Mouse (Mus musculus): ENCODE measurements around the gene Slc30a3. TPM values are rescaled to one million over a fixed set of nuclear protein-coding genes. Genes with fewer than 3 reads are reported as not detected.

The Slc30a3 gene
- polyA plus RNA-seq, 1 experiment = 0.71 TPM

DNA sequence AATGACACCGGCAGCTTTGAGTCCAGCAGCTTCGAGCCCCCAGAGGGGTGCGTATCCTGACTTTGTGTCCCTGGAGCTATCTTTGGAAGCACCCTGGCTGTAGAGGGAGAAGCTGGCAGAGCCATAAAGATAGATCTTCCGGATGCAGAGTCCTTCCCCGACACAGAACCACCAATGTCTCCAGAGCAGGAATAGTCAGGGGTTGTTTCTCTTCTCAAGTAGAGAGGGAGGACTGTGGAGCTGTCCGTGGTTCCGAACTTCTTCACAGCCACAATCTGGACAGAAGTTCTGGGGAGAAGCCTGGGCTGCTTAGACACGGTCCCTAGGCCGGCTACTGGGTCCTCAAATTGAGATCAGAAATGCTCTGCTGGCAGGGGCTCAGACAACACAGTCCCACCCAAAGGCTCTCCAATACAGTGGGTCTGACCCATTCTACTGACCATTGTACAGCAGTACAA lies 31.0 kb upstream of the Slc30a3 start:
- H3K79me2 ChIP-seq (ENCODE audit: control insufficient read depth, insufficient read depth) = no peaks in the 10 kb centered on the region
- no peak overlapping the region for H3ac ChIP-seq (ENCODE audit: control insufficient read depth, insufficient read length, low read depth)
- no peak for TF ChIP-seq MYOD1 (IDR thresholded peaks at IDR 0.05; ENCODE audit: control insufficient read depth, insufficient read length, low read depth)
- no peaks in the 10 kb centered on the region for H3K79me3 ChIP-seq (ENCODE audit: low read depth)
- H3K4me3 ChIP-seq (ENCODE audit: insufficient read depth, poor library complexity, severe bottlenecking) = no peak overlapping the region
- H3K36me3 ChIP-seq (ENCODE audit: control insufficient read depth, insufficient read depth) = no peaks in the 10 kb centered on the region
- peaks cover 24% of the 10 kb centered on the region for H3K27me3 ChIP-seq (ENCODE audit: control insufficient read depth, insufficient read depth, insufficient read length)

DNA sequence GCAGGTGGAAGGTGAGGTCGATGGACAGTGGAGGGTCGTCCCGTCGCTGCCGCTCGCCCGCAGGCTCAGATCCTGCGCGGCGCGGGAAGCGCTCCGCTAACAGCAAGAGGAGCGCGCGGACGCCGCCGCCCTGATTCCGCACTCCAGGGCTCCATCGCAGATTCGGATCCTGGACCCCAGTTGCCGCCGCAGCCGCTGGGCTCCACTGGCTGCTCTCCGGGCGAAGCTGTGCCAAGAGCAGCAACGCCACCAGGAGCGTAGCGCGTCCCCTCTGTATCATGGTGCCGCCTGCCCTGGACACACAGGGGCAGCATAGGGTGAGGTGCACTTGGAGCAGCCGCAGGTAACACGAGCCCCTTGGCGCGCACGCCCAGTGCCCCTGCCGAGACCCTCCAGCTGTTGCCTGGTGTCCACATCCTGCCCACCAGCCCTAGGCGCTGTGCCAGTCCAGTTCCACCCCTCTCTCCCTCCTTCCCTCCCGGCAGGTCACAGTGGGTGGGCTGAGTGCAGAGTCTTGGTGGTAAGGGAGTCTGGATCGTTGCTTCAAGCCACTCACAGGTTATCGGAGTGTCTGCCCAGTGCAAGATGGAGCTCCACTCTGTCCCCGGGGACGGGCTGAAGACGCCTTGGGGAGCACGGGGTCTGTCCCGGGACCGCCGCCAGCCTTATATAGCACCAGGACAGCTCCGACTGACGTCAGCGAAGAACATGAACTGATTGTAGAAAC lies 30.4 kb upstream of the Slc30a3 start, which contains the start of gene Ucn:
Gene Ucn (minus strand): TSS at position 589 of the 727 bp plus-strand sequence.
- H3K79me2 ChIP-seq (ENCODE audit: control insufficient read depth, insufficient read depth) = no peaks in the 10 kb centered on the region
- H3K79me3 ChIP-seq (ENCODE audit: low read depth) = no peaks in the 10 kb centered on the region
- no peak within 1 kb of the TSS for H3ac ChIP-seq (ENCODE audit: control insufficient read depth, insufficient read length, low read depth)
- TF ChIP-seq MAX (IDR thresholded peaks at IDR 0.05) (no peak), CTCF (IDR thresholded peaks at IDR 0.05; ENCODE audit: control insufficient read depth, insufficient read depth, insufficient read length) (no peak), MYOG (IDR thresholded peaks at IDR 0.05; ENCODE audit: control insufficient read depth, extremely low read depth, insufficient read length) (no peak), MYOD1 (IDR thresholded peaks at IDR 0.05; ENCODE audit: control insufficient read depth, insufficient read length, low read depth) (no peak), CEBPB (IDR thresholded peaks at IDR 0.05; ENCODE audit: low read depth) (no peak), FOSL1 (IDR thresholded peaks at IDR 0.05; ENCODE audit: insufficient read depth, low read length, poor library complexity, severe bottlenecking) (no peak), USF1 (IDR thresholded peaks at IDR 0.05; ENCODE audit: low read depth) (no peak)
- H3K27me3 ChIP-seq (ENCODE audit: control insufficient read depth, insufficient read depth, insufficient read length) = peaks cover 24% of the 10 kb centered on the region
- no peaks in the 10 kb centered on the region for H3K36me3 ChIP-seq (ENCODE audit: control insufficient read depth, insufficient read depth)
- H3K4me3 ChIP-seq (ENCODE audit: insufficient read depth, poor library complexity, severe bottlenecking) = no peak within 1 kb of the TSS

DNA sequence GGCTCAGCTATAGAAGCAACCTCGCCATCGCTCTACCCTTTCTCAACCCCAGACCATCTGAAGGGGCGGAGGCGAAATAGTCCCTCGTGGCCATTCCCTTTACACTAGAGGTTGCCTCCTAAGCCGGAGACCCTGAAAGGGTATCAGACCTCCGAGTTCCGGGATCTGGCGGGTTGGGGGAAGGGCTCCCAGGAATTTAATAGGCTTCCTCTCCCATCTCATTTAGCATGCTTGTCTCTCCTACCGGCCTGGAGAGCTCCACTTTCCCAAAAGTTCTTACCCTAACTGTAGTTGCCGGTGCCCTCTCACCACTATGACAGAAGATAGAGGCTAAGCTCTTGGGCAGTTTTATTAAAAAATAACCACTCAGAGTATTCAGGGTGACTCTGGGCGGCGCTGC lies 29.6 kb upstream of the Slc30a3 start:
- no peaks in the 10 kb centered on the region for H3K36me3 ChIP-seq (ENCODE audit: control insufficient read depth, insufficient read depth)
- TF ChIP-seq MAX (IDR thresholded peaks at IDR 0.05) (no peak), USF1 (IDR thresholded peaks at IDR 0.05; ENCODE audit: low read depth) (no peak), MYOG (IDR thresholded peaks at IDR 0.05; ENCODE audit: control insufficient read depth, extremely low read depth, insufficient read length) (no peak), CTCF (IDR thresholded peaks at IDR 0.05; ENCODE audit: control insufficient read depth, insufficient read depth, insufficient read length) (no peak), MYOD1 (IDR thresholded peaks at IDR 0.05; ENCODE audit: control insufficient read depth, insufficient read length, low read depth) (no peak), FOSL1 (IDR thresholded peaks at IDR 0.05; ENCODE audit: insufficient read depth, low read length, poor library complexity, severe bottlenecking) (no peak), CEBPB (IDR thresholded peaks at IDR 0.05; ENCODE audit: low read depth) (no peak)
- H3ac ChIP-seq (ENCODE audit: control insufficient read depth, insufficient read length, low read depth) = no peak overlapping the region
- no peaks in the 10 kb centered on the region for H3K79me2 ChIP-seq (ENCODE audit: control insufficient read depth, insufficient read depth)
- H3K79me3 ChIP-seq (ENCODE audit: low read depth) = no peaks in the 10 kb centered on the region
- H3K4me3 ChIP-seq (ENCODE audit: insufficient read depth, poor library complexity, severe bottlenecking) = no peak overlapping the region
- H3K27me3 ChIP-seq (ENCODE audit: control insufficient read depth, insufficient read depth, insufficient read length) = peaks cover 24% of the 10 kb centered on the region

DNA sequence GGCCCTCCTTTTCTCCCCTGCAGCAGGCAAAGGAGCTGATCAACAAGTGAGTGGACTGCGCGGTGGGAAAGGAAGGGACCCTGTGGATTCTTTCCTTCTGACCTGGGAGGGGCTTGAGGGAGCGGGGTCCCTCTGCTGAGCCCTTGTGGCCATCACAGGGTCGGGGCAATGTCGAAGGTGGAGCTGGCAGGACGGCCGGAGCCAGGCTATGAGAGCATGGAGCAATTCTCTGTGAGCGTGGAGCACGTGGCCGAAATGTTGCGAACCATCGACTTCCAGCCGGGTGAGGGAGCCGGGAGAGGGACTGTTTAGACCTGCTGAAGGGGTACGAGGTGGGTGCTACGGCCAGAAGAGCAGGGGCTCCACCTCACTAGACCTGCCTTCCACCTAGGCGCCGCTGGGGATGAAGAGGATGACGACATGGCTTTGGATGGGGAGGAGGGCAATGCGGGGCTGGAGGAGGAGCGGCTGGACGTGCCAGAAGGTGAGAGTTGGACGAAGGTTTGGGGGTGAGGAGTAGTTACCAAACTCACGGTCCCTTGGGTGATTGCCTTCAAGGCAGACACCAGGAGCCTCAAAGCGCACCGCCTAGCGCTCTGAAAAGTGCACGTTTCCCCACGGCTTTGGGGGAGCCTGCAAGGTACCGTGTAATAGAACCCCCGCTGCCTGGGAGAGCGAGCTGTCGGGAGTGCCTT lies 28.8 kb upstream of the Slc30a3 start:
- Histone ChIP-seq H3K27me3 (ENCODE audit: control insufficient read depth, insufficient read depth, insufficient read length) (peaks cover 27% of the 10 kb centered on the region), H3K36me3 (ENCODE audit: control insufficient read depth, insufficient read depth) (no peaks in the 10 kb centered on the region), H3K4me3 (ENCODE audit: insufficient read depth, poor library complexity, severe bottlenecking) (no peak overlapping the region), H3K79me2 (ENCODE audit: control insufficient read depth, insufficient read depth) (no peaks in the 10 kb centered on the region), H3K79me3 (ENCODE audit: low read depth) (no peaks in the 10 kb centered on the region), H3ac (ENCODE audit: control insufficient read depth, insufficient read length, low read depth) (no peak overlapping the region)
- no peak for TF ChIP-seq MYOD1 (IDR thresholded peaks at IDR 0.05; ENCODE audit: control insufficient read depth, insufficient read length, low read depth)
- TF ChIP-seq MAX (IDR thresholded peaks at IDR 0.05) = no peak
- TF ChIP-seq CEBPB (IDR thresholded peaks at IDR 0.05; ENCODE audit: low read depth) = no peak
- TF ChIP-seq USF1 (IDR thresholded peaks at IDR 0.05; ENCODE audit: low read depth) = no peak
- no peak for TF ChIP-seq MYOG (IDR thresholded peaks at IDR 0.05; ENCODE audit: control insufficient read depth, extremely low read depth, insufficient read length)
- TF ChIP-seq FOSL1 (IDR thresholded peaks at IDR 0.05; ENCODE audit: insufficient read depth, low read length, poor library complexity, severe bottlenecking) = no peak

DNA sequence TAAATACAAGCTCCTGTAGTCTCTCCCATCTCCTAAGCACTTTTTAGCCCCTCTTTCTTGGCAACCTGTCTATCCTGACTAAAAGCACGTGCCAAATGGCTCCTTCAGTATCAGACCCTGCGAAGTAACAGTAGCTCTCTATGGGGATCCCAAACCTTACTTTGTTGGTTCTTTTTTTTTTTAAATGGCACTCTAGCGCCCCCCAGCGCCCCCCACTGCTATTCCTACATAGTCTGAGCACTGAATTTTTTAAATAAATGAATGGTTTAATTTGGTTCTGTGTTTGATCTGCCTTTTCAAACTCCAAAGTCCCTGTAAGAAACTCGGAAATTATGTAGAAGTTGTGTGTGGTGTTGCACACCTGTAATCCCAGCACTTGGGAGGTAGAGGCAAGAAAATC lies 18.0 kb upstream of the Slc30a3 start:
- TF ChIP-seq CTCF (IDR thresholded peaks at IDR 0.05; ENCODE audit: control insufficient read depth, insufficient read depth, insufficient read length) (no peak), MYOD1 (IDR thresholded peaks at IDR 0.05; ENCODE audit: control insufficient read depth, insufficient read length, low read depth) (no peak), USF1 (IDR thresholded peaks at IDR 0.05; ENCODE audit: low read depth) (no peak)
- Histone ChIP-seq H3K79me2 (ENCODE audit: control insufficient read depth, insufficient read depth) (no peaks in the 10 kb centered on the region), H3ac (ENCODE audit: control insufficient read depth, insufficient read length, low read depth) (no peak overlapping the region), H3K36me3 (ENCODE audit: control insufficient read depth, insufficient read depth) (no peaks in the 10 kb centered on the region), H3K79me3 (ENCODE audit: low read depth) (no peaks in the 10 kb centered on the region), H3K4me3 (ENCODE audit: insufficient read depth, poor library complexity, severe bottlenecking) (no peak overlapping the region), H3K27me3 (ENCODE audit: control insufficient read depth, insufficient read depth, insufficient read length) (no peaks in the 10 kb centered on the region)

DNA sequence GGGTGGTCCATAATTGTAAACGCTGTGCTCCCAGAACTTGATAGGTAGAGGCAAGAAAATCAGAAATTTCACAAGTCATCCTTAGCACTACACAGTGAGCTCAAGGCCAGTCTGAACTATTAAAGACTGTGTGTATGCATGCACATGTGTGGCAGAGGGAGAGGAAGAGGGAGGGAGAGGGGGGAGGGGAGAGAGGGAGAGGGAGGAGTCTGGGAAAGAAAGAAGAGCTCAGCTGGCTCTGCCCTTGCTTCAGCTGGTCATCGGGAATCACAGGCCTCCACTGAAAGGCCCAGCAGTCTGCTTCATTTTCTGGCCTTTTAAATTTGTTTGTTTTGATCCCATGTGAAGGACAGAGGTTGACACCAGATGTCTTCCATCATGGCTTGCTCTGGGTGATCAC lies 15.4 kb upstream of the Slc30a3 start:
- H3ac ChIP-seq (ENCODE audit: control insufficient read depth, insufficient read length, low read depth) = no peak overlapping the region
- TF ChIP-seq MYOG (IDR thresholded peaks at IDR 0.05; ENCODE audit: control insufficient read depth, extremely low read depth, insufficient read length) (no peak), MYOD1 (IDR thresholded peaks at IDR 0.05; ENCODE audit: control insufficient read depth, insufficient read length, low read depth) (no peak), CTCF (IDR thresholded peaks at IDR 0.05; ENCODE audit: control insufficient read depth, insufficient read depth, insufficient read length) (no peak), USF1 (IDR thresholded peaks at IDR 0.05; ENCODE audit: low read depth) (no peak), MAX (IDR thresholded peaks at IDR 0.05) (no peak), CEBPB (IDR thresholded peaks at IDR 0.05; ENCODE audit: low read depth) (no peak), FOSL1 (IDR thresholded peaks at IDR 0.05; ENCODE audit: insufficient read depth, low read length, poor library complexity, severe bottlenecking) (no peak)
- H3K36me3 ChIP-seq (ENCODE audit: control insufficient read depth, insufficient read depth) = no peaks in the 10 kb centered on the region
- no peak overlapping the region for H3K4me3 ChIP-seq (ENCODE audit: insufficient read depth, poor library complexity, severe bottlenecking)
- peaks cover 5% of the 10 kb centered on the region for H3K79me2 ChIP-seq (ENCODE audit: control insufficient read depth, insufficient read depth)
- no peaks in the 10 kb centered on the region for H3K79me3 ChIP-seq (ENCODE audit: low read depth)
- H3K27me3 ChIP-seq (ENCODE audit: control insufficient read depth, insufficient read depth, insufficient read length) = no peaks in the 10 kb centered on the region
